Mouse (Mus musculus) heart, adult 2 months (tissue): ENCODE data around the gene Hsd17b11.
"Not testable (repeated sequence)": the region's sequence is repeated elsewhere in the genome, so short reads cannot be mapped to it uniquely, and the experiment has no call there.

ENCODE experiments used
- CTCF ChIP-seq: fragments of 200-600 bp; IDR thresholded peaks from 2 replicates; pipeline ENCODE4 v1.8.1; 2022; ENCODE audit warnings: antibody characterized with exemption, mild to moderate bottlenecking, moderate library complexity
- EP300 ChIP-seq: fragments of 200-500 bp; IDR thresholded peaks from 2 replicates; pipeline ENCODE4 v1.6.1; 2011; ENCODE audit warnings: low read depth, low read length, control low read depth; ENCODE audit not compliant: insufficient read depth

DNA sequence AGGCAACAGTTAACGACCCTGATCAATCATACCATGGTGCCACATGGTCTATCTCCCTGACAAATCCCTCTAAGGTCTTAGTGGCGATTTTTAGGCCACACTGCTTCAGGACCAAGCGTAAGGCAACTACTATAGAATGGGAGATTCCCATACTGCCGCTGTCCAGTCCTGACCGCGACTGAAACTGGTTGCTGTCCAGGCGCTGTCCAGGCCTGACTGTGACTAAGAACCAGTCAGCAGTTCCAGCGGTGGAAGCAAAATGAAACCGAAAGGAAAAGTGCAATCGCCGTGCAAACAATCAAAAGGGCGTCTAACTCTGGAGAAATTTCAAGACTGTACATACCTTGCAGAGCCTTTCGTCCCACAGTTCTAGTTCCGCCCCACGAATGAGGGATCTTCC is 71.6 kb downstream of the Hsd17b11 start:
- TF ChIP-seq EP300, CTCF: not testable (repeated sequence)
